Mouse (Mus musculus): ENCODE data around the gene Cryz.

Gene Cryz

GRCm38 (mm10) chr3:154596488-154596933 lies at the start of gene Cryz:
Gene Cryz (plus strand): TSS chr3:154596711.
- DNase-seq (ENCODE audit: low spot score) = peak; percentile 64

- DNase-seq (ENCODE audit: low spot score) = no peak
These were observed 48.7 kb upstream of the Cryz start for GRCm38 (mm10) chr3:154547549-154548426.

GRCm38 (mm10) chr3:154548868-154549301 lies 47.6 kb upstream of the Cryz start:
- no peak for DNase-seq (ENCODE audit: low spot score)

- DNase-seq (ENCODE audit: low spot score) = no peak
These were observed 46.0 kb upstream of the Cryz start for GRCm38 (mm10) chr3:154550326-154551034.

GRCm38 (mm10) chr3:154551035-154551411 lies 45.5 kb upstream of the Cryz start:
- no peak for DNase-seq (ENCODE audit: low spot score)

GRCm38 (mm10) chr3:154562192-154562591 lies 34.3 kb upstream of the Cryz start:
- no peak for DNase-seq (ENCODE audit: low spot score)

- DNase-seq (ENCODE audit: low spot score) = no peak
These were observed 31.1 kb upstream of the Cryz start for GRCm38 (mm10) chr3:154565437-154565836.

GRCm38 (mm10) chr3:154570029-154570575 lies 26.4 kb upstream of the Cryz start:
- no peak for DNase-seq (ENCODE audit: low spot score)

- no peak for DNase-seq (ENCODE audit: low spot score)
These were observed 25.7 kb upstream of the Cryz start for GRCm38 (mm10) chr3:154570786-154571185.

GRCm38 (mm10) chr3:154572341-154572972 lies 24.1 kb upstream of the Cryz start:
- DNase-seq (ENCODE audit: low spot score) = no peak

- no peak for DNase-seq (ENCODE audit: low spot score)
These were observed 22.8 kb upstream of the Cryz start for GRCm38 (mm10) chr3:154573666-154574065.

- DNase-seq (ENCODE audit: low spot score) = no peak
These were observed 18.6 kb upstream of the Cryz start for GRCm38 (mm10) chr3:154577895-154578294.

GRCm38 (mm10) chr3:154584351-154584750 lies 12.2 kb upstream of the Cryz start:
- no peak for DNase-seq (ENCODE audit: low spot score)

GRCm38 (mm10) chr3:154590971-154591370 lies 5.5 kb upstream of the Cryz start:
- no peak for DNase-seq (ENCODE audit: low spot score)

- DNase-seq (ENCODE audit: low spot score) = no peak
These were observed 4.9 kb upstream of the Cryz start for GRCm38 (mm10) chr3:154591621-154592020.

- no peak for DNase-seq (ENCODE audit: low spot score)
These were observed 2.9 kb upstream of the Cryz start for GRCm38 (mm10) chr3:154593596-154593995.

- DNase-seq (ENCODE audit: low spot score) = no peak
These were observed 2.4 kb upstream of the Cryz start for GRCm38 (mm10) chr3:154594156-154594555.

GRCm38 (mm10) chr3:154596934-154597554 lies 533 bp downstream of the Cryz start, which contains the start of gene Tyw3:
Gene Tyw3 (minus strand): TSS chr3:154597104.
- DNase-seq (ENCODE audit: low spot score) = peak; percentile 97

GRCm38 (mm10) chr3:154597561-154597960 lies 1.1 kb downstream of the Cryz start:
- DNase-seq (ENCODE audit: low spot score) = no peak

GRCm38 (mm10) chr3:154602141-154602540 lies 5.6 kb downstream of the Cryz start:
- DNase-seq (ENCODE audit: low spot score) = no peak

GRCm38 (mm10) chr3:154604871-154605270 lies 8.4 kb downstream of the Cryz start:
- no peak for DNase-seq (ENCODE audit: low spot score)

- DNase-seq (ENCODE audit: low spot score) = no peak
These were observed 11.4 kb downstream of the Cryz start for GRCm38 (mm10) chr3:154607896-154608295.
